Mouse (Mus musculus): ENCODE measurements at regions not wholly inside any gene's neighbourhood (a gene's known extent, or its start where the extent isn't known, plus 50 kb on each side); places are given as distances from the start of the nearest gene placed in this dataset.

- intact Hi-C loops (cut with DNase I) = no loop called here
- no peak for DNase-seq (ENCODE audit: low spot score in 2 of 2)
Observed at GRCm38 (mm10) chr12:12595399-12595798, 333.5 kb downstream of the Fam49a start.

- intact Hi-C loops (cut with DNase I) = no loop called here
- no peak for DNase-seq (ENCODE audit: low spot score in 2 of 2)
Observed at GRCm38 (mm10) chr12:12594567-12594966, 332.6 kb downstream of the Fam49a start.

- intact Hi-C loops (cut with DNase I) = no loop called here
- DNase-seq (ENCODE audit: low spot score in 2 of 2) = no peak
Observed at GRCm38 (mm10) chr12:12593343-12593742, 331.4 kb downstream of the Fam49a start.

- intact Hi-C loops (cut with DNase I) = no loop called here
- no peak for DNase-seq (ENCODE audit: low spot score in 2 of 2)
Observed at GRCm38 (mm10) chr12:12590753-12591291, 328.9 kb downstream of the Fam49a start.

GRCm38 (mm10) chr12:12588771-12589370 is 326.9 kb downstream of the Fam49a start:
- intact Hi-C loops (cut with DNase I) = no loop called here
- no peak for DNase-seq (ENCODE audit: low spot score in 2 of 2)

- no peak for DNase-seq (ENCODE audit: low spot score in 2 of 2)
- intact Hi-C loops (cut with DNase I) = no loop called here
Observed at GRCm38 (mm10) chr12:12586436-12586835, 324.5 kb downstream of the Fam49a start.

- intact Hi-C loops (cut with DNase I) = no loop called here
- DNase-seq (ENCODE audit: low spot score in 2 of 2) = no peak
Observed at GRCm38 (mm10) chr12:12581271-12582186, 319.6 kb downstream of the Fam49a start.

- intact Hi-C loops (cut with DNase I) = no loop called here
Observed at GRCm38 (mm10) chr12:12580763-12581178, 318.8 kb downstream of the Fam49a start.

GRCm38 (mm10) chr12:12578278-12578677 is 316.3 kb downstream of the Fam49a start:
- no peak for DNase-seq (ENCODE audit: low spot score in 2 of 2)
- intact Hi-C loops (cut with DNase I) = no loop called here

More at GRCm38 (mm10) chr12:12580763-12581178, 318.8 kb downstream of the Fam49a start:
- DNase-seq (ENCODE audit: low spot score in 2 of 2) = no peak

GRCm38 (mm10) chr12:12570563-12571251 is 308.8 kb downstream of the Fam49a start:
- DNase-seq (ENCODE audit: low spot score in 2 of 2) = no peak
- intact Hi-C loops (cut with DNase I) = no loop called here

- DNase-seq (ENCODE audit: low spot score in 2 of 2) = no peak
- intact Hi-C loops (cut with DNase I) = no loop called here
Observed at GRCm38 (mm10) chr12:12567734-12568104, 305.8 kb downstream of the Fam49a start.

- no peak for DNase-seq (ENCODE audit: low spot score in 2 of 2)
- intact Hi-C loops (cut with DNase I) = no loop called here
Observed at GRCm38 (mm10) chr12:12567058-12567733, 305.3 kb downstream of the Fam49a start.

GRCm38 (mm10) chr12:12562267-12562666 is 300.3 kb downstream of the Fam49a start:
- intact Hi-C loops (cut with DNase I) = no loop called here
- DNase-seq (ENCODE audit: low spot score in 2 of 2) = no peak

GRCm38 (mm10) chr12:12551818-12552217 is 289.9 kb downstream of the Fam49a start:
- DNase-seq (ENCODE audit: low spot score in 2 of 2) = no peak
- intact Hi-C loops (cut with DNase I) = no loop called here

- DNase-seq (ENCODE audit: low spot score in 2 of 2) = no peak
- intact Hi-C loops (cut with DNase I) = no loop called here
Observed at GRCm38 (mm10) chr12:12549649-12550048, 287.7 kb downstream of the Fam49a start.

- no peak for DNase-seq (ENCODE audit: low spot score in 2 of 2)
- intact Hi-C loops (cut with DNase I) = no loop called here
Observed at GRCm38 (mm10) chr12:12548688-12549087, 286.7 kb downstream of the Fam49a start.

- no peak for DNase-seq (ENCODE audit: low spot score in 2 of 2)
- intact Hi-C loops (cut with DNase I) = no loop called here
Observed at GRCm38 (mm10) chr12:12547477-12547876, 285.5 kb downstream of the Fam49a start.

- intact Hi-C loops (cut with DNase I) = no loop called here
- DNase-seq (ENCODE audit: low spot score in 2 of 2) = no peak
Observed at GRCm38 (mm10) chr12:12546372-12547031, 284.6 kb downstream of the Fam49a start.

All from left cerebral cortex, postnatal 36 days (tissue).